Mouse (Mus musculus): Measurements from ENCODE around the gene Defb3.
"Not testable (repeated sequence)": the region's sequence is repeated elsewhere in the genome, so short reads cannot be mapped to it uniquely, and the experiment has no call there.

Defb3 gene

DNA sequence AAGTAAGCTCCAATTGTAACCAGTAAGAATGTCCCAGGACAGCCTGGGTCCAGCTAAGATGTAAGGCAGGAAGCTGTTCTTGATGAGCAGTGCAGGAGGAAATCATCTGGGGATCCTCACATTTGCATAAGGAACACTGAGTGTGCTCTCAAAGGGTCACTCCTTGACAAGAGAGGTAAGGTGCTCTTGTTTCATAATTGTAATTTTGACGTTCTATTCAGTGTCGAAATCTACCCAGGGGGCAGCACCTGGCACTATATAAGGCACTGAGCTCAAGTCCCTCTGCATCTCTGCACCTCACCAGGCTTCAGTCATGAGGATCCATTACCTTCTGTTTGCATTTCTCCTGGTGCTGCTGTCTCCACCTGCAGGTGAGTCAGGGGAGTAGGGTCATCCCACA is at the start of gene Defb3:
Gene Defb3 (plus strand): TSS at position 301 of the 400 bp plus-strand sequence.
- not testable (repeated sequence) for DNase-seq (ENCODE audit: low spot score in 2 of 2)

DNA sequence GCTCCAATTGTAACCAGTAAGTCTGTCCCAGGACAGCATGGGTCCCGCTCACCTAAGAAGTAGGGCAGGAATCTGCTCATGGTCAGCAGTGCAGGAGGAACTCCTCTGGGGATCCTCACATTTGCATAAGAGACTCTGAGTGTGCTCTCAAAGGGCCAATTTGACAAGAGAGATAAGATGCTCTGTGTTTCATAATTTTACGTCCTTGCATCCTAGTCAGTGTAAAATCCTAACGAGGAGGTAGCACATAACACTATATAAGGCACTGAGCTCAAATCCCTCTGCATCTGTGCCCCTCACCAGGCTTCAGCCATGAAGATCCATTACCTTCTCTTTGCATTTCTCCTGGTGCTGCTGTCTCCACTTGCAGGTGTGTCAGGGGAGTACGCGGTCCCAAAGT is 45.9 kb upstream of the Defb3 start, which contains the start of gene Defb5:
Gene Defb5 (plus strand): TSS at position 301 of the 400 bp plus-strand sequence.
- no peak for DNase-seq (ENCODE audit: low spot score in 2 of 2)

DNA sequence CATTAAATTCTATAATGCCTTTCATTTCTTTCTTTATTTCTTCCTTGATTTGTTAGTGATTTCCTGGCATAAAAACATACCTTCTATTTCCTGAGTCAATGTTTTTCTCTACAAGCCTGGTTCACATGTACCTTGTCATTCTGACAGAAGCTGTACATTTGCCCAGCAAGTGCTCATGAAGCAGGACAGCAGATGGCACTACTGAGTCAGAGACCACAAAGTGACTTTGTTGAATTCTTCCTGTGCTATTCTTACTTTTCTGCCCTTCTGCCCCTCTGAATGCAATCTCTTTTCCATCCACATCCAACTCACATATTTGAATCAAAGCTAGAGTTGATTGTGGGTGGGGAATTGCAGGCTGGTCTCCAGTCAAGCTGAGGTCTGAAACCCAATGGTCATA is 35.0 kb upstream of the Defb3 start:
- no peak for DNase-seq (ENCODE audit: low spot score in 2 of 2)

DNA sequence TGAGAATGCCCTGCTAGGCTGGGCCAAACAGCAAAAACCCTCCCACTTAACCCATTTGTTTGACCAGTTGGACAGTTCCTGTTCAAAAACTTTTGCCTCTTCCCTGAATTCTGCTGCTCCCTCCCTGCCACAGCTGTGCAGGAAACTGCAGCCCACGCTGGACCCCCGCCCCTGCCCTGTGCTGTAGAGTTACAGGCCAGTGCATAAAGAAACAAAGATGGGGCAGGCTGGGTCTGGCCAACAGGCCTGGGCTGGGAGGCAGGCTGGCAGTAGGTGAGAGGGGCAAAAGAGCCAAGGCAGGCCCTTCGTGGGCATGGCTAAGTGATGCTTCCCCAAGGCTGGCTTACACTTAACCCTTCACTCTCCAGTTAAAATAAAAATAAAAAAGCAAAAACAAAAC is 33.5 kb upstream of the Defb3 start:
- no peak for DNase-seq (ENCODE audit: low spot score in 2 of 2)

DNA sequence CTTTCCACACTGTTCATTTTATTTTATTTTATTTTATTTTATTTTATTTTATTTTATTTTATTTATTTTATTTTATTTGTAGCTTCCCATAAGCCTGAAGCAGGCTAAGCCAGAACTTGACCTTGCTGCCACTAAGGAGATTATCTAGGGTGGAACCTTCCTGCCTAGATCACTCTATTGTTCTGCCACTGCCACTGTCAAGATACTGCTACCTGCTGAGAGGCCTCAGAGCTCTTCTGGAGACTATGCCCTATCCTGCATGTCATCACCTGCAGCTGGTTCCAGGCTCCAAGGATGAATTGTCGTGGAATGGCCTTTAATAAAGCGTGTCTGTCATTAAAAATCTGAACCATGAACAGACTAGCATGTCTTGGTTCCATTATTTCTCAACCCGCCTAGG is 5.2 kb downstream of the Defb3 start:
- DNase-seq (ENCODE audit: low spot score in 2 of 2), result not testable (repeated sequence)

DNA sequence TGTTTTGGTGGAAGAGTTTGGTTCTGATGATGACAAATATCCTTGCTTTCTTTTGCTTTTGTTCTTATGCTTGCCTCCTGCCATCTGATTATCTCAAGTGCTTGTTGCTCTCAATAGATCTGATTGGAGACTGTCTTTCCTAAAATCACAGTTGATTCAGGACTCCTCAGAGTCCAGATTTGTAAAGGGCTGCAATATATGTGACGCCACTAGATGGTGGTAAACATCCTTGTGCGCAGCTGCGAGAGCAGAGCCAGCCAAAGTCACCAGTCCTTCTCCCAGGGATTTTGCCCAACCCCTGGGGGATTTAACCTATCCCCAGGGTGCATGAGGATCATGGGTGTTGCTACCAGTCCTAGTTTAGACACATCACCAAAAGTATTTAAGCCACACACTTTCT is 38.7 kb downstream of the Defb3 start:
- DNase-seq (ENCODE audit: low spot score in 2 of 2), result no peak
